Mouse (Mus musculus) stomach, postnatal 0 days (tissue): ENCODE results near the gene Gif.
A peak's percentile ranks its signal among the peaks of the same experiment; 100 is the strongest.

Experiments
- CTCF ChIP-seq: IDR thresholded peaks from 2 replicates; pipeline ENCODE4 v1.5.1; 2016; ENCODE audit warnings: antibody characterized with exemption, low read depth, mild to moderate bottlenecking, moderate library complexity
- EP300 ChIP-seq: optimal IDR thresholded peaks from 2 replicates; pipeline ENCODE3; 2016; ENCODE audit warnings: antibody characterized with exemption

GRCm38 (mm10) chr19:11777191-11777865 is 30.0 kb downstream of the Gif start:
- TF ChIP-seq EP300 = no peak
- TF ChIP-seq CTCF = peak; percentile 87
